Mouse (Mus musculus) right cerebral cortex, postnatal 10 days (tissue): ENCODE measurements around the gene Ccser1.

Experiments
- DNase-seq, 2 experiments: peaks; one replicate each; pipeline ENCODE4 v3.0.0; 2021; ENCODE audit warnings: low spot score in 2 of 2

Ccser1 gene

GRCm38 (mm10) chr6:61296188-61297037 lies 116.3 kb downstream of the Ccser1 start:
- peak; percentile 50 to 61 for DNase-seq

- no peak for DNase-seq
These were observed 120.3 kb downstream of the Ccser1 start for GRCm38 (mm10) chr6:61300441-61300840.

GRCm38 (mm10) chr6:61300975-61301374 lies 120.9 kb downstream of the Ccser1 start:
- no peak for DNase-seq

GRCm38 (mm10) chr6:61301631-61302030 lies 121.5 kb downstream of the Ccser1 start:
- no peak for DNase-seq

GRCm38 (mm10) chr6:61311324-61312091 lies 131.4 kb downstream of the Ccser1 start:
- no peak for DNase-seq

GRCm38 (mm10) chr6:61315884-61316601 lies 135.9 kb downstream of the Ccser1 start:
- DNase-seq = peak; percentile 68 to 76

GRCm38 (mm10) chr6:61320842-61321241 lies 140.7 kb downstream of the Ccser1 start:
- DNase-seq = no peak

- no peak for DNase-seq
These were observed 142.2 kb downstream of the Ccser1 start for GRCm38 (mm10) chr6:61322328-61322727.

GRCm38 (mm10) chr6:61326131-61326530 lies 146.0 kb downstream of the Ccser1 start:
- no peak for DNase-seq

- no peak for DNase-seq
These were observed 148.9 kb downstream of the Ccser1 start for GRCm38 (mm10) chr6:61328981-61329380.

GRCm38 (mm10) chr6:61329593-61330540 lies 149.7 kb downstream of the Ccser1 start:
- DNase-seq = no peak

- DNase-seq = no peak
These were observed 154.3 kb downstream of the Ccser1 start for GRCm38 (mm10) chr6:61334466-61334865.

GRCm38 (mm10) chr6:61347045-61347838 lies 167.1 kb downstream of the Ccser1 start:
- DNase-seq = peak in 1 of 2 experiments; percentile 33

- no peak for DNase-seq
These were observed 183.6 kb downstream of the Ccser1 start for GRCm38 (mm10) chr6:61363722-61364121.

- peak; percentile 24 to 31 for DNase-seq
These were observed 202.4 kb downstream of the Ccser1 start for GRCm38 (mm10) chr6:61382526-61382925.

GRCm38 (mm10) chr6:61382991-61383390 lies 202.9 kb downstream of the Ccser1 start:
- DNase-seq = no peak

GRCm38 (mm10) chr6:61387046-61387445 lies 206.9 kb downstream of the Ccser1 start:
- no peak for DNase-seq

GRCm38 (mm10) chr6:61427490-61427889 lies 247.4 kb downstream of the Ccser1 start:
- no peak for DNase-seq

- DNase-seq = no peak
These were observed 251.0 kb downstream of the Ccser1 start for GRCm38 (mm10) chr6:61430881-61431725.

- DNase-seq = no peak
These were observed 251.5 kb downstream of the Ccser1 start for GRCm38 (mm10) chr6:61431726-61431984.
